Mouse (Mus musculus): Measurements from ENCODE around the gene Dgkg.

Dgkg gene

DNA sequence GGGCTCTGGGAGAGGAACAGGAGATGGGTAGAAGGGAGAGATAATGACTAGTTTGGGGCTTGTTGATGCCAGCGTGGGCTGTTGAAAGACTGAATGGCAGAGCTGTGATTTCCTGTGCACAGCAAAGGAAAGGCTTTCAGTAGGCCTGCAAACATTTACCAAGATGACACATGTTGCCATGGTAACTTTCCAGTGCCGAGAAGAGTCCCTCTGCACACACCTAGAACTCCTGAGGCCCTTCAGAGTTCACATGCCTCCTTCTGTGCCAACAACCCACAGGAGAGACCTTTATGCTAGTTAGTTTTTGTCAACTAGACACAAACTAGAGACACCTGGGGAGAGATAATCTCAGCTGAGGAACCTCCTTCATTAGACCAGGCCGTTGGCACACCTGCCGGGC is 163.6 kb downstream of the Dgkg start:
- DNase-seq = peak; percentile 24

GRCm38 (mm10) chr16:22491446-22492166 is 165.4 kb downstream of the Dgkg start:
- DNase-seq = no peak

DNA sequence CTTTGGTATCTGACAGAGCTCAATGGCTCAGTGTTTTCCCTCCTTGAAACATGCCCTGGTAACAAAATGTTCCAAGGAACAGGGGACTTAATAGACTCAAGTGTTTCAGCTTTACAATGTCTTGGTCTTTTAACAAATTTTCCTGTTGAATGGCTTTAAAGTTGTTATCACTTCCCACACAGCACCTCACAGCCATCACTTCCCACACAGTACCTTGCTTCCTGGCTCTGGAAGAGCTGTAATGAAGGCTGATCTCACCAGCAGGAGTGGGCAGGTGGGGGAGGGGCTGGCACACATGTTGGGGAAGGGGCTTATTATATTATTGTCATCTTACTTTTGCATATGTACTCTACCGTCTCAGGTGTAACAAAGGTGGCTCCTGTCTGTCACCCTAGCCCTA is 173.1 kb downstream of the Dgkg start:
- no peak for DNase-seq

GRCm38 (mm10) chr16:22479322-22479721 is 177.7 kb downstream of the Dgkg start:
- no peak for DNase-seq

DNA sequence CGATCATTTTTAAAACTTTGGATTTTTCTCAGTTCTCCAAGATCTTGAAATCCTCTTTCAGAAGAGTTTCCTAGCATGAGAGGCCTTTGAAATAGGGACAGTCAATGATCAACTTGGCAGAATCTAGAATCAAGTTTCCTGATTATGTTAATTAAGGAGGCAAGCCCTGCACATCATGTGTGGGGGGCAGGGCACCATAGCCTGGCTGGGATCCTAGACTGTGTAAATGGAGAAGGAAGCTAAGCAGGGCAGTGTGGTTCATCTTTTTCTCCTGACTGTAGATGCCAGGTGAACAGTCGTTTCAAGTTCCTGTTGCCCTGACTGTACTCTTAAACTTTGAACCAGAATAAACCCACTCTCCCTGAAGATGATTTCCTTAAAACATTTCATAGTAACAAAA is 185.3 kb downstream of the Dgkg start:
- no peak for DNase-seq

GRCm38 (mm10) chr16:22469385-22469784 is 187.6 kb downstream of the Dgkg start:
- DNase-seq = no peak

DNA sequence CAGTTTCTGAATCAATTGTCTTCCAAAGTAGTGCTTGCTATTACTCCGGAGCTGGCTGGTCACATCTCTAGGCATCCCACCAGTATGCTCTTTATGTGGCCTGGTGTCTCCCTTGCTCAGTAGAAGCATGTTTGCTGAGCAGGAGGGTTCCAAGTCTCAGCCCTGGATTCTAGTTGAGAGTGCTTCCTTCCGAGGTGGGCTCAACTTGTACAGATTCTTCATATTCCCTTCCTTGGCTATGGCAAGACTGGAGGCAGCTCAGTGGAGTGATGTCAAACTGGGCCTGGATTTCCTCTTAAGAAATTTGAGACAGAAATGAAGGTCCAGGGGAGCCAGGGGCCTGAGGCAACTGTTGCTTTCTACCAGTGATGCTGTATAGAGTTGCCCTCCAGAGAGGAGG is 189.9 kb downstream of the Dgkg start:
- DNase-seq = no peak

DNA sequence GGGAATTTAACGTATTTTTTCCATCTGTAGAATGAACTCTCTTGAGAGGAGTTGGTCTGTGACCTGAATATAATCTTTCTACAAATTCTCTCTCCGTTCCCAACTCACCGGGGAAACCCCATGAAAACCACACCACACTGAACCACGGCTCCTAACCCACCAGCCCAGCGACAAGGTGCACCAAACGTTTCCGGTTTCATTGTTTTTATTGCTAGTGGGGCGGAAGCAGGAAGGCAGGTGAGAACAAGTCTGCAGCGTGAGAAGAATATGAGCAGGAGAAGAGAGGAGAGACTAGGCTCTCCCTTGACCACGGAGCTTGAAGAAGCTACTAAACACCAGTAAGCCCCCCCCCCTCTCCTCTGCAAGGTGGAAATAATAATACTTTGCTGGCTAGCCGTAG is 190.6 kb downstream of the Dgkg start:
- peak; percentile 19 for DNase-seq

DNA sequence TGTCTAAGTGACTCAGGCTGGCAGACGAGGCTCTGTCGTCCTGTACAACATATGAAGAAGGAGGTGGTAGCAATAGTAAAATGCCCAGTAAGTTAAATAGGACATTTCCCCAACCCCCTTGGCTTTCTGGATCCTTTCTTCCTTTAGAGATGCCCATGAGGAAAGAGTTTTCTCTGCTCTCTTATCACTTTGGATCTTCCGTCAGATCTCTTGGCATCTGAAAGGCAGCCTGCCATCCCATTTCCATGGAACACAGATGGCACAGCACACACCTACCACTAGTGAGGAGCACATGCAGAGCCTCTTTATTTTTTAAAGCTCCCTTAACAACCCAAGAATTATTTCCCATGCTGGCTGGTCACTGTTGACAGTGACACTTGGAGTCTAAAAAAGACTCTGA is 194.8 kb downstream of the Dgkg start:
- DNase-seq = no peak

DNA sequence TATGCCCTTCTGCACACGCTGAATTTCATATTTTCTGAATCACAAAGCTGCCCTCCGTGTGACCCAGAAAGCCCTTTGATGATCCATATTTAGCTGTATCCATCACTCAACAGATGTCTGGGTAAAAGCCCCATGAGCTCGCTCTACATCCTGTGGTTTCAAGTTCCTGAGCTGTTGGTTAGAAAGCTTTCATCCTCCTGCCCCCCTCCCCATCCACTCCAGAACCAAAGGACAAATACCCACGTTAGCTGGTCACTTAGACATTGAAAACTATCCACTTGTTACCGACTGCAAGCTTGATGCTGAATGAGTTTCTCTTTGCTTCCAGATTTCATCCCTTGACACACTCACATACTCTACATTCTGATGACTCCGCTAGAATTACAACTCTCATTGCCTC is 195.3 kb downstream of the Dgkg start:
- DNase-seq = no peak

GRCm38 (mm10) chr16:22460960-22461359 is 196.1 kb downstream of the Dgkg start:
- DNase-seq = no peak

GRCm38 (mm10) chr16:22452082-22452481 is 204.9 kb downstream of the Dgkg start:
- peak; percentile 79 for DNase-seq

DNA sequence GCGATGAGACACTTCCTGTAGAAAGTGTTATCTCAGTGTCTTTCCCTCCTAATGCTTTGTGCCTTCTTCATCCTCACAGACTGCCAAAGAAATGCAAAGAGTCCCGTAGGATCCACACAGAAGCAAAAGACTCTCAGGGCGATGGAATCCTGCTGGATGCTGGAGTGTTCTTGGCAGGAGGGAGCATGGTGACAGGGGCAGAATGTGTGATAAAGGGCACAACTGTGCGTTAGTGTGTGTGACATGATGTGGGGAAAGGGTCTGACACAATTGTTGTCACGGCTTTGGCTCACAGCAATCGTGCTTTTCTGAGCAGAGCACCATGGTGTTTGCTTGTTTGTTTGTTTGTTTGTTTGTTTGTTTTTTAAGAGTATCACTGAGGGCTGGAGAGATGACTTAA is 208.9 kb downstream of the Dgkg start:
- no peak for DNase-seq

- no peak for DNase-seq
Observed at GRCm38 (mm10) chr16:22444786-22445185, 212.2 kb downstream of the Dgkg start.

DNA sequence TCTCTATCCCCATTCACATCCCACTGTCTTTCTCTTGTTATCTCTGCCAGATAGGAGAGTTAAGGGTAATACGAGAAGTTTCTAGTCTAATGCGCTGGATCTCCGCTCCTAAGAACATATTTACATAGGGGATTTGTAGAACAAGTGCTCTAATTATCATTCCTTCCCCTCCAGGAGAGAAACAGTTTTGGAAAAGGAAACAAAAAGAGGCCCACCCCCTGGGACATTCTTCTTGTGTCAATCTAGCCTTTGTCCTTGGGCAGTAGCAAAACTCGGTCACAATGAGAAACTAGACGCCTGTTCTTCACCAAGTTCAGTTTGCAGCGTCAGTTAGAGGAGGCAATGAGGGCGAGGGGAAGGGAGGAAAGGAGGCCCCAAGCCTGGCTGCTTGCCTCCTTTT is 214.8 kb downstream of the Dgkg start:
- no peak for DNase-seq

DNA sequence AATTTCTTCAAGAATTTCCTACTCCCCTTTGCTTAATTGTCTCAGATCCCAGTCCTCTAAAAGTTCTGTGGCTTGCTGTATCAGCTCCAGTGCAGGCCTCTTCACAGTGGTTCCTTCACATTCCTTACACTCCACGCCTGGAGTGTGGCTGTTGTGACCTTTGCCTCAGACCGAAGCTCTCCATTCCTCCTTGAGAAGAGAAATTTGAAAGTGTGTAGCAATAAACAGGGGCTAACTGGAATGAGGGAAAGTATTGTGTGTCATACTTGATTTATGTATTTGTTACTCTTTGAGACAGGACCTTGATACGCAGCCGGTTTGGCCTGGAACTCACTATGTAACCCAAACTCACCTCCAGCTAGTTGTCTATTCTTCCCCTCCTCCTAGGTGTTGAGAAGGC is 215.7 kb downstream of the Dgkg start:
- peak; percentile 72 for DNase-seq

- DNase-seq = peak; percentile 58
Observed at GRCm38 (mm10) chr16:22440269-22440668, 216.8 kb downstream of the Dgkg start.

DNA sequence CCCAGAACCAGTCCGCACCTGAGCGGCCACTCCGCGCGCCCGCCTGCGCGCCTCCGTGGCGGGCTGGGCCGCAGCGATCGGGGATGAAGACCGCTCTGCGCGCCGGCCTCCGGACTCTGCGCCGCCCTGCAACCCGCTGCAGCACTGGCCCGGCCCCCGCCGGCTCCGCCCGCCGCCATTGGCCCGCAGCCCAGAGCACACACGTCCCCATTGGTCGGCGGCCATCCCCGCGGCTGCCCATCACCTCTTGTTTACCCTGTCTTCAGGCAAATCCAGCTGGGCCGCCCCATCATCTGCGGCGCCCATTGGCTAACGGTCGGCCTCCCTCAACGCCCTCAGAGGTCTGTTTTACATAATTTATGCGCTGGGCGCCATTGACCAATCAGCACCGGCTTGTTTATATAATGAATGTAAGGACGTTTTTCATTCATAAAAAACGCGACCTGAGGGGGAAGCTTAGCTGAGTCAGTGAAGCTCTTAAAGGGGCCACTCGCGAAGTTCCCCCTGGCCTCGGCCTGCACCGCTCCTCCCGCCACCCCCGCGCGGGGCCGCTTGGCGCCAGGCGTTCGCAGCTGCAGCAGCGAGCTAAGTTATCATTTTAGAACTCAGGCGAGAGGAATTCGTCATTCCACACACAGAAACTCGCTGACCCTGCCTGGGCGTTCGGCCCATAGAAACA is 217.4 kb downstream of the Dgkg start, which contains the start of gene Etv5:
Gene Etv5 (minus strand): TSS at position 221 of the 679 bp plus-strand sequence.
- DNase-seq = peak; percentile 99

- DNase-seq = peak; percentile 73
Observed at GRCm38 (mm10) chr16:22438441-22439373, 218.3 kb downstream of the Dgkg start.

DNA sequence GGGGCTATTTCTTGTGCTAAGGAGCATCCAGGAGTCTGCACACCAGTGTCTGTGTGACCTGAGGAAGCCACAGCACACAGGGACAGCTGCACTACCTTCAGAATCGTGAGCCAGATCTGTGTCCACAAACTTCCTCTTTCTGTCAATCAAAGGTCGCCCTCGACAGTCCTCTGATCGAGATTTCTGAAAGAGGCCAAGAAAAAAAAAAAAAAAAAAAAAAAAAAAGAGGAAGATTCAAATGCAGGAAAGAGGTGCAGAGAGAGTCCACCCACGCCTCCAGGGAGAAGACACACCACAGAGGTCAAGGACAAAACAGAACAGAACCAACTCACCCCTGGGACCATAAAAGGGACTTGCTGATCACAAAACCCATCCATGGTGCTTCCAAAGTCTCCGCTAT is 220.9 kb downstream of the Dgkg start:
- peak; percentile 49 for DNase-seq

DNA sequence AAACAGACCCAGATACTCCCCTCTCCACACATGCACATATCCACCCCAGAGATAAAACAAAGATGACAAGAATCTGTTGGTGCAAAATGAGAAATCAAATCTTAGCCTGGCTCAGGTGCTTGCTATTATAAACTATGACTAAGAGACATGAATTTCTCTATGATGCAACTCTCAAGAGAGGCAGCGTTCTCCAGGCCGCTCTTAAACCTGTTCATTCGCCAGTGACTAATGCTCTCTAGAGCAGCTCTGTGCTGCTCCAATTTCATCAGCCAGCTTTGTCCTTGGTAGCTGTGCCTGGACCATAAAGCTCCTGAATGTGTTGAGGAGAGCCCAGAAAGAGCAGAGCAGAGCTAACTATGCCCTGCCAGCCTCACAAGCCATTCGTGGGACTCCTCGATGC is 222.5 kb downstream of the Dgkg start:
- DNase-seq = peak; percentile 65

GRCm38 (mm10) chr16:22433944-22434343 is 223.1 kb downstream of the Dgkg start:
- DNase-seq = no peak

DNA sequence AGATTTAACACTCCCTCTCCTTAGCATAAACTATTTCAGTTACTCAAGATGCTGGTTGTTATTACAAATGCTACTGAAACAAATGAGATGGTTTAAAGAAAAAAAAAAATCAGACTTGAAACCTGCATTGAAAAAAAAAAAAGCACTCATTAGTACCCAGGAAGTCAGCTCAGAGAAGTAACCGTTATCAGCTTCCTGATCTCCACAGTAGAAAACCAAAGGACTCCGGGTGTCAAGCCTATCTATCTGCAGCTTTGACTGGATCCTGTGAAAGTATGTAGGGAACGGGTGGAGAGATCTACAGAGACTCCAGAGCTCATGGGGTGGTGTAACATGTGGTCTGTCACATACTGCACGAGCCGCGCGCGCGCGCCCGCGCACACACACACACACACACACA is 225.2 kb downstream of the Dgkg start:
- DNase-seq = no peak
